Mouse (Mus musculus) fat pad, adult 2 months (tissue): ENCODE measurements around the gene Med25.
"Not testable (repeated sequence)": the region's sequence is repeated elsewhere in the genome, so short reads cannot be mapped to it uniquely, and the experiment has no call there.

Experiments used
- DNase-seq: peaks from one replicate; pipeline ENCODE4 v3.0.0-alpha.2; 2011; ENCODE audit warnings: low read depth, low spot score; ENCODE audit errors: extremely low read depth

Med25 gene

GRCm38 (mm10) chr7:44894175-44894574 is 1.7 kb upstream of the Med25 start:
- DNase-seq, result no peak

DNA sequence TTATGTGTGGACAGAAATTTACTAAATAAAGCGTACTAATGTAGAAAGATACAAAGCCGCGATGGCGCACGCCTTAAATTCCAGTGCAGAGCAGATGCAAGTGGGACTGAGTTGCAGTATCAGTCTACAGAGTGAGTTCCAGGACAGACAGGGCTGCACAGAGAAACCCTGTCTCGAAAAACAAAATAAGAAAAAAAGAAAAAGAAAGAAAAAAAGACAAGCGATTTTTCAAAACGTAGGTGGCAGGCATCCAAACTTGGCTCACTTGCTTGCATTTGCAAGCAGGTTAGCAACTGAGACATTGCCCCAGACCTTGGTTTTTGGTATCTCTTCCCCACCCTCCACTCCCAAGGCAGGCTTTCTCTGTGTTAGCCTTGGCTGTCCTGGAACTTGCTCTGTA is 685 bp upstream of the Med25 start:
- DNase-seq, result no peak

DNA sequence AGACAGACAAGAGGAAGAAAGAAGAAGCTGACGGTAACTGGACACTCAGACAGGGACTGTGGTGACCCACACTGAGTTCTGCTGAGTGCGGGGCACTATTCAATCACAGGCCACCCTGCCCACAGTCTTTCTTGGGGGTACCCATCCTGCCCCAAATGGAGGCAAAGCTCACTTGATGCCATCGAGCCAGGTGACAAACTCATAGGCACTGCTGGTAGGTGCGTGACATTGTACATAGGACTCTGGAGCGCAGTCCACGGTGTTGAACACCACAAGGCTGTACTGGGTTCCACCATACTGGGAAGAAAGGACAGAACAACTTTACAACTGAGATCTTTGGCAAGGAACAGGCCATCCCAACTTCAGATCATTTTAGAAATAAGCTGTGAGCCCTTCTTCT is 901 bp downstream of the Med25 start:
- DNase-seq, result no peak

DNA sequence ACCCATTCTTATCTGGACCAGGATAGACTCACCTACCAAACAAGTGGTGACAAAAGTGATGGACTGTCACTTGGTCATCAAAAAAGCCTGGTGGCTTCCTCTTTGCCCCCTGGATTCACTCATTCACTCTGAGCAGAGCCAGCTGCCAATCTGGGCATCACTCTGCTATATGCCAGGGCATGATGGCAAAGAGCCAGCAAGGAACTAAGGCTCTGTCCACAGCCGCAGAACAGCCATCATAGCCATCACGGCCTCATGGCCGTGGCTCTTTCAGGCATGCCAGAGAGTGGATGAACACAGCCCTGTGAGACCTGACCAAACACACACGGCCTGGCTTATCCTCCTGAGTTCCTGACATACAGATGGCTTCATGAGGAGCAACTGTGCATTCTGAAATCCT is 1.8 kb downstream of the Med25 start:
- no peak for DNase-seq

GRCm38 (mm10) chr7:44890180-44890579 is 2.3 kb downstream of the Med25 start:
- DNase-seq, result no peak

GRCm38 (mm10) chr7:44888256-44889105 is 4.0 kb downstream of the Med25 start:
- DNase-seq, result no peak

DNA sequence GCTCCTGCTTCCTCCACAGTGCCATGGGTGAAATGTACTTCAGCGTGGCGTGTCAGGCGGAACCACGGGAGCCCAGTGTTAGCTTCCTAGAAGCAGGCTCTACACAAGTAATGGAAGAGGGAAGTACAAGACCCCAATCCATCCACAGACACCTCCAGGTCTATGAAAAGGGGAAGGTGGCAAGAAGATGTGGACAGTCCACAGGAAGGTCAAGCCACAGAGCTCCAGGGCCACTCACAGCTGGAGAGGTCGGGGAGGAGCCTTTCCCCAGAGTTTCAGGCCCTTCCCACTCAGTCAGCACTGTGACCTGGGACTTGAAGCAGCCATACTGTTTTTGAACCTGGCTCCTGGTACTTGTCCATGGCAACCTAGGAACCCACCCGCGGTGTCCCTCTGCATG is 5.5 kb downstream of the Med25 start:
- DNase-seq, result no peak

GRCm38 (mm10) chr7:44884637-44885036 is 7.9 kb downstream of the Med25 start:
- DNase-seq, result no peak

DNA sequence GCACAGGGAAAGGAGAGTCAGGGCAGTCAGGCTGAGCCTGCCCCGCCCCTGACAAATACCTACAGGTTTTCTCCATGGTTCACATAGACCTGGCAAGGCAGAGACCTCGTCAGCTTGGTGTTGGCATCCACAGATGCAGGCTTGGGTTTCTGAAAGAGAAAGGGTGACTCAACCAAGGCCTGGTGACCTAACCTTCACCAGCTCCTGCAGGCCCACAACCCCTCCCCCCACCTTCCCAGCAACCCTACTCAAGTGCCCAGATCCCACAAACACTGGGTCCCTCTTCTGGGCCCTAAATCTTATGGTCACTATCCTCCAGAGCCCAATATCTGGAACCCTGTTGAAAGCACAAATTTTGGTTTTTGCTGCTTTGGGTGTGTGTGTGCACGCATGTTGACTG is 9.5 kb downstream of the Med25 start:
- DNase-seq, result no peak

- no peak for DNase-seq
These were observed 14.7 kb downstream of the Med25 start for GRCm38 (mm10) chr7:44877833-44878232.

GRCm38 (mm10) chr7:44871774-44872173 is 20.7 kb downstream of the Med25 start:
- DNase-seq, result not testable (repeated sequence)

DNA sequence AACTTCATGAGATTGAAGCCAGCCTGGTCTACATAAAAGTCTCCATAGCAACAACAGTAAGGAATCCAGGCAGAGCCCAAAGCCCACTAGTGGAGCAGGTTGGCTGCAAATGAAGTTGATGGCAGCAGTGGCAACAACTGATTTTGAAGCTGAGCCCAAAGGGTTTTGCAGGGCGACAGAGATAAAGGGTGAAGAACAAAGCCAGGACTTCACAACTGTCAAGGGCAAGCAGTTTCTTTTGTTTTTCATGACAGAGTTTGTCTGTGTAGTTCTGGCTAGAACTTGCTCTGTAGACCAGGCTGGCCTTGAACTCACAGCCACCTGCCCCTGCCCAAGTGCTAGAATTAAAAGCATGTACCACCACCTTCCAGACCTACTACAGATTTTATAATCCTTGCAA is 21.3 kb downstream of the Med25 start:
- no peak for DNase-seq

GRCm38 (mm10) chr7:44870614-44871013 is 21.9 kb downstream of the Med25 start:
- DNase-seq, result no peak

DNA sequence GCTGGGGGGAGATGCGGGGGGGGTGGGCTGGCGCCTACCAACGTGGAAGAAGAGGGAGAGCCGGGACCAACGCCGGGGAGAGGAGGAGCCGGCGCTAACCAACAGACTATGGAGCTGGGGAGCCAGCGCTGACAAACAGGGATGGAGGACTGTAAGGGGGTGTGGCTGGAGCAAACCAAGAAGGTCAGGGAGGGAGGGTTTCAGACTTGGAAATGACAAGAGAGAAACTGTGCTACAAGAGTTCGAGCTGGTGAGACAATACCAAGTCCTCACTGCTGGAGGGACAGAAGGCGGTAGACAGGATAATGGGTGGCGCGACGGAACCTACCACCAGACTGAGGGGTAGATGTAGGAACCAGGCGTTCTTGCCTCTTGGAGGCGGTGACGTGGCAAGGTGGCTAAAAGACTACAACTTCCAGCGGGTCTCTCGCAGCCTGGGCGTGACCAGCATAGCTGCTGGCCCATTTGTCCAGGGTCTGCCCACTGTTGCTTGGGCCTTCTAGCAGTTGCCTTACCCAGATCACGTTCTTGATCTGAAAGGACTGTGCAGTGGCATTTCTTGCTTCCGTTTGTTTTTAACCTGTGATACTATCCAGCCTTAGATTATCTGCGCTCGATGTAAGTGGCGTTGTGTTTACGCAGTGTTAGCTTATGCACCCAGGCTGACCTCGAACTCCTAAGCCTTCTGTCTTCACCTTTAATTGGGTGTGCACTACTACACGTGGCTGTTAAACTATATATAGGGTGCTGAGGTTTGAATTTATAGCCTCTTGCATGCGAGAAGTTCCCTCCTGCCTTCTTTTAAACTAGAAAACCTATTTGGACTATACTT is 22.6 kb downstream of the Med25 start, which contains the start of gene Ptov1:
TSS of gene Ptov1 (minus strand) at position 92 of the 832 bp plus-strand sequence.
- peak; percentile 85 for DNase-seq

DNA sequence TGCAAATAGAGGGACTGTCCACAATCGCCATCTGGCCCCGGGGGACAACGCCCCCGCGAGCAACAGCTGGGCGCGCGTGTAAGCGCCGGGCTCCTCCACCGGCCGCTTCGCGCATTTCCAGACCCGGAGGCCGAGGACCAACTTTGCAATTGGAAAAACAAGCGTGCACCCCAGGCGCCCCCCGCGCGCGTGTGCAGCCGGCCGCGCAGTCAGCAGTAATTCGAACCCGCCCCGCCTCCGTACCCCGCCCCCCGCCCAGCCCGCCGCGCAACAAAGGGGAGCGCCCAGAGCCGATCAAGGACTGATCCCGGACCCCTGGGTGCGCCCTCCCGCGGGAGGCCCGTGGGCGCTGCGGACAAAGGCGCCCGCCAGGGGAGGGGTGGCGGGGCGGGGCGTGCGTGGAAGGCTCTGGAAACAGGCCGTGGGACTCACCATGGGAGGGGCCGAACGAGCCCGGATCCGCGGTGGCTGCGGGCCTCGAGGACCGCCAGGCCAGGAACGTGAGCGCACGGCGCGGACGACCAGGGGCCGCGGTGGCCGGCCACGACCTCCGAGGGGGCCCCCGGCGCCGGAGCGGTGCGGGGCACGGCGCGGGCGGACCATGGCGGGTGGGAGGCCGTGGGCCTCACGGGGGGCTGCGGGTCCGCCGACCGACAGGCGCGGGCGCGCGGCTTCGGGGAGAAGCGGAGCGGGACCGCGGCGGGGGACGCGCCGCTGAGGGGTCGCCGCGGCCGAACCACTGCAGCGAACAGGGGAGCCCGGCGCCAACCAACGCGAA is 23.4 kb downstream of the Med25 start:
- no peak for DNase-seq

DNA sequence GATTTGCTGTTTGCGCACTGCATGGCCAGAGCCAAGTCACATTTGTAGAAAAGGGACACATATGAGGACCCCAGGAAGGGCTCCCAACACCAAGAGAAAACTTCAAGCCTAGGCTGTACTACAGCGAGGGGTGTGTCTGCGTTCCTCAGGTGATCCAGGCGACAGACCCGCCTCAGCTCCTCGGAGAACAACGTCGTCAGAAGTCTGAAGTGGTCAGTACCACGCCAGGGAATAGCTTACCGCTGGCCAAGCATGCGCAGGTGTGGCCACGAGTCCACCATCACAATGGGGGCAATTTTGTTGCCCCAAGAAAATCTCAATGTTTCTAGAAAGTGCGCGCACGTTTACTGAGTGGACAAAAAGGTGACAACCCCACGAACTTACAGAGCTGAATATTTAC is 24.0 kb downstream of the Med25 start:
- DNase-seq, result no peak

- DNase-seq, result no peak
These were observed 24.7 kb downstream of the Med25 start for GRCm38 (mm10) chr7:44867802-44868201.

- no peak for DNase-seq
These were observed 25.4 kb downstream of the Med25 start for GRCm38 (mm10) chr7:44867010-44867702.

DNA sequence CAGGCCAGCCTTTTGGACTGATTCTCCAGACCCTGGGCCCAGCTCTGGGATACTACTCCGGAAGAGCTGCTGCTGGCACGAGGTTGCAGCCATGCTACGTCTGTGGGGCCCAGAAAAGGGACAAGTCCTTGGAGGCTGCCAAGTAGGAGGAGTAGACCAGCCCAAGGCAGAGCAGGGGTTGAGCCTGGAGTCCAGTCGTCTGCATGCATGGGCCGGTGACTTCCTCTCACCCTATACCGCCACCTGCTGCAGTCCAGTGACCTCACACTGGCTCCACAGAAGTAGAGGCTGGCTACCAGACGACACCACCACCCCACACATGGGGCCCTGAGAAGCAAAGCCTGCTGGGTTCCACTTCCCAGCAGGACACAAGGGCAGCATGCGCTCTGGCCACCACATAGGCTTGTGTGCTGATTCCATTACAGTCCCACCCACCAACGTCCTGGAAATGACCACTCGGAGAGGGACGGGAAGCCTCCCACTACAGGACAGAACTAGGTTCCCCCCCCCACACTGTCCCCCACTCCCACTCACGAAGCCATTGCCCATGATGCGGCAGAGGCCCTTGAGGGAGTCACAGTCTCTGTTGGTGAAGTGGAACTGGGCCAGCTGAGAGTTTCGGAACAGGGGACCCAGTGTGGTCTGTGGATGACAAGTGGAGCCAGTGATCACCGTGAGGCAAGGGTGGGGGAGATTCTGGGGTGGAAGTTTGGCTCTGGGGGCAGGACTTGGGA is 26.1 kb downstream of the Med25 start:
- DNase-seq, result no peak
